ENCODE assay signal across 8 mouse cellular contexts in genomic region chr4:147126435-147126834, GRCm38 (mm10). TPM values are rescaled to one million over a fixed set of nuclear protein-coding genes. Genes with fewer than 3 reads are reported as not detected.
DNase-seq lines count a peak whose midpoint lies in the region; ATAC-seq and TF ChIP-seq lines count a peak whose summit lies in the region.
"Not testable (repeated sequence)": the region's sequence is repeated elsewhere in the genome, so short reads cannot be mapped to it uniquely, and the experiment has no call there.
"Had no signal": no experiment of that assay in that cellular context is flagged by ENCODE, and none has a peak within 500 bp of the region (broad histone marks: within the 10 kb centered on the region; RNA-seq: fewer than 3 reads in every experiment).

No protein-coding gene starts in this region.

- H3K27ac ChIP-seq in hindbrain, postnatal 0 days; lung, embryonic 14.5 days (ENCODE audit: low read depth): not testable (repeated sequence)

- H3K4me2 ChIP-seq in hindbrain, postnatal 0 days (ENCODE audit: low read depth, low read length); lung, embryonic 14.5 days: not testable (repeated sequence)

- peaks cover 16% of the 10 kb centered on the region for H3K9me3 ChIP-seq in hindbrain, postnatal 0 days (ENCODE audit: low read length)
- peaks cover 32% of the 10 kb centered on the region; the same call in 1 of the 2 replicates for H3K9me3 ChIP-seq in lung, embryonic 14.5 days (ENCODE audit: low read depth, low read length)

- not testable (repeated sequence) for TF ChIP-seq CTCF in hindbrain, postnatal 0 days (IDR thresholded peaks at IDR 0.05; ENCODE audit: low read depth); lung, embryonic 14.5 days (IDR thresholded peaks at IDR 0.05; ENCODE audit: low read depth)

- H3K27me3 ChIP-seq in hindbrain, postnatal 0 days (ENCODE audit: insufficient read depth, low read length); lung, embryonic 14.5 days (ENCODE audit: insufficient read depth, low read length): not testable (repeated sequence)

- peak; percentile 4 for DNase-seq in R1 (ENCODE audit: low read depth, low spot score)
- peak; percentile 0 for DNase-seq in embryo, embryonic 9.5 days (ENCODE audit: extremely low spot score)
- peak; percentile 0 for DNase-seq in hindbrain, postnatal 0 days (ENCODE audit: low spot score)
- DNase-seq in lung, embryonic 14.5 days: peak; percentile 0
- DNase-seq in testis, postnatal 10 days (ENCODE audit: low spot score): peak; percentile 35
- DNase-seq in yolk sac, embryonic 10.5 days (ENCODE audit: low spot score): peak; percentile 0

- not testable (repeated sequence) for ATAC-seq in hindbrain, postnatal 0 days; lung, embryonic 14.5 days (ENCODE audit: insufficient read depth)

- H3K9ac ChIP-seq in hindbrain, postnatal 0 days (replicated peaks; ENCODE audit: low read length); lung, embryonic 14.5 days: not testable (repeated sequence)

- 75% methylated on average over 2 of the region's 2 CpGs for WGBS in hindbrain, postnatal 0 days
- WGBS in lung, embryonic 14.5 days: 76% methylated on average over 2 of the region's 2 CpGs

- not testable (repeated sequence) for H3K4me1 ChIP-seq in hindbrain, postnatal 0 days (ENCODE audit: insufficient read depth, low read length); lung, embryonic 14.5 days (ENCODE audit: insufficient read depth)

- H3K36me3 ChIP-seq in hindbrain, postnatal 0 days (ENCODE audit: insufficient read depth, low read length); lung, embryonic 14.5 days (ENCODE audit: insufficient read depth): not testable (repeated sequence)

- H3K4me3 ChIP-seq in hindbrain, postnatal 0 days (ENCODE audit: low read length); lung, embryonic 14.5 days (ENCODE audit: low read depth, low read length): not testable (repeated sequence)

RNA-seq across cellular contexts. Expression of gene Zfp991, which starts 5.4 kb away (rescaled TPM):
- total RNA-seq in hindbrain, postnatal 0 days (2014; rRNA removed): 3.0 TPM in 2 replicates
- polyA plus RNA-seq in hindbrain, postnatal 0 days (2015; fragmentation: Nextera tagmentation; extraction: Ambion mirVana): 4.9 and 6.5 TPM in 2 replicates
- 4.3 and 4.9 TPM in 2 replicates for polyA plus RNA-seq in lung, embryonic 14.5 days (2014; fragmentation: Nextera tagmentation; extraction: Ambion mirVana)
- polyA plus RNA-seq: erythroblast, embryonic 14.5 days; G1E had no signal
